Mouse (Mus musculus) megakaryocyte, embryonic 14.5 days (primary cell): ENCODE measurements around the gene Etv4.

Experiments
- FLI1 ChIP-seq: IDR thresholded peaks from 2 replicates; pipeline ENCODE4 v1.6.1; 2012; ENCODE audit warnings: low read length, inconsistent platforms, mixed read lengths
- GATA1 ChIP-seq: IDR thresholded peaks from 3 replicates; pipeline ENCODE4 v1.6.1; 2012; ENCODE audit warnings: mixed read lengths, low read length, inconsistent platforms, borderline replicate concordance

DNA sequence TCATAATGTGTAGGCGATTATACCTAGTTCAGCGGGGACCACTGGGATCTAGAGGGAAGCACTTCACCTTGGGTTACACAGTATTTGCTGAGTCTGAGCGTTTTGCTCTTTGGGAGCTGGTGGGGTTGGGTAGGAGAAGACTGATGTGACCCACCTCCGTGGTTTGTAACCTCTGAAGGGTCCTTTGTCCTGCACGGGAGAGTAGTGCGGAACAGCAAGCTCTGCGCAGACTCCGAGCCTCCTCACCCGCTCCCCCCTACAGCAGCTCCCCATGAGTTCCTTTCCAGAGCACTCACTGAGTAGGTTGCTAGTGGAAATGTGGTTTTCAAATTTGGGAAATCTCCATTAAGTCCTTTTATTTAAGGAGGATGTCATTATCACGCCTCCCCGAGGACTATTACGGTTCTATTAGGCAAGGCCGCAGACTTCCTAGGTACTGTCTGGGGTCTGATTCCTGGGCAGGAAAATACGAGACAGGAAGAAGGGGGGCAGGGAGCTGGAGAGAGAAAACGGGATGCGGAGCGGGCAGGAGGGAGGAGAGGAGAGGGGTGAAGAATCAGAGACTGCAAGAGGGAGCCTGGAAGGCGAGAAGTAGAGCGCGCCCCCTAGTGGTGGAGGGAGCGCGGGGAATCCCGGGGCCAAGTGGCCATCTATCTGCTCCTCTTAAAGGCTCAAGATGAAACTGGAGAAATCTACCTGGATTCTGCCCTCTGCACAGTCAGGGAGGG lies 29.4 kb upstream of the Etv4 start:
- no peak for TF ChIP-seq GATA1
- TF ChIP-seq FLI1: no peak
